Mouse (Mus musculus): ENCODE data around the gene Smap1. TPM values are rescaled to one million over a fixed set of nuclear protein-coding genes. Genes with fewer than 3 reads are reported as not detected.

Gene Smap1
- total RNA-seq (2023): 10 to 100 TPM; 46.3 to 49.1 TPM

GRCm38 (mm10) chr1:23921711-23922529 is at the start of gene Smap1:
TSS of gene Smap1 (minus strand) at chr1:23922317.

Other genes with a start within 250 kb of the Smap1 start
- not detected for gene B3gat2, start 160.6 kb downstream of the Smap1 start, total RNA-seq (2023)
- gene Sdhaf4, start 83.3 kb upstream of the Smap1 start, total RNA-seq (2023): 1 to 10 TPM; 8.8 to 9.5 TPM
- gene Fam135a, start 178.0 kb upstream of the Smap1 start, total RNA-seq (2023): 1 to 10 TPM; 1.4 to 3.0 TPM